Mouse (Mus musculus) ES-Bruce4 (cell line): Measurements from ENCODE around the gene Fign.

Experiments
- CTCF ChIP-seq: IDR thresholded peaks from one replicate; pipeline ENCODE4 v1.8.1; 2011; ENCODE audit warnings: low read depth, low read length
- POLR2A ChIP-seq: IDR thresholded peaks from one replicate; pipeline ENCODE4 v1.8.1; 2011; ENCODE audit warnings: low read length; ENCODE audit not compliant: insufficient read depth

DNA sequence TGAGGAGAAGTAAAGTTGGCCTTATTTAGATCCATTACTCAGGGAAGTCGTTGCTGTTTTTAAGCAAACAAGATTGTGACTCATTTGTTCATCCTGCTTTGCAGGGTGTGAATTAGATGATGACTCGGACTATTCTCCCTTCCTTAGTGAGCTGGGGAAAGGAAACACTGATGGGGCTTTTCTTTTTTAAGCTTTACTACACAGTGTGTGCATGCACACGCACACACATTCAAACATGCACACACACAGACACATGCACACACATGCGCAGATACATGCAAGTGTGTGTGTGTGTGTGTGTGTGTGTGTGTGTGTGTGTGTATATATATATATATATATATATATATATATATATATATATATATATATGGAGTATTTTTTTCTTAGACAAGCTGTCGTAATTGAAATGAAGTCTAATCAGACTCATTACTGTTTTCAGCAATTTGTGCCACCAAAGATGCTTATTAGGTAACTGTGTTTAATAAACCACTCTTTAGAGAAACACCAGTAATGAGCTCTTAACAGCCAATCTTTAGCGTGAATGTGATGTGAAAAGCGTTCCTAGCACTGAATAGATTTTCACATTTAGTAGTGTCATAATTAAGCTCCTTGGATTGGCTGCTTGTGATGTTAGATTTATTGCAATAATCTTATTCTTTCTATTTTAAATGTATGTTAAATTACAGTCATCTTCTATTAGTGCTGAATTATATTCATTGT, 103.4 kb downstream of the Fign start:
- TF ChIP-seq CTCF, result no peak
- no peak for TF ChIP-seq POLR2A
